Mouse (Mus musculus): Measurements from ENCODE around the gene Eno4. TPM values are rescaled to one million over a fixed set of nuclear protein-coding genes. Genes with fewer than 3 reads are reported as not detected.

Eno4 gene
- polyA plus RNA-seq (2012; rRNA removed), result 0.01 TPM in 2 replicates

DNA sequence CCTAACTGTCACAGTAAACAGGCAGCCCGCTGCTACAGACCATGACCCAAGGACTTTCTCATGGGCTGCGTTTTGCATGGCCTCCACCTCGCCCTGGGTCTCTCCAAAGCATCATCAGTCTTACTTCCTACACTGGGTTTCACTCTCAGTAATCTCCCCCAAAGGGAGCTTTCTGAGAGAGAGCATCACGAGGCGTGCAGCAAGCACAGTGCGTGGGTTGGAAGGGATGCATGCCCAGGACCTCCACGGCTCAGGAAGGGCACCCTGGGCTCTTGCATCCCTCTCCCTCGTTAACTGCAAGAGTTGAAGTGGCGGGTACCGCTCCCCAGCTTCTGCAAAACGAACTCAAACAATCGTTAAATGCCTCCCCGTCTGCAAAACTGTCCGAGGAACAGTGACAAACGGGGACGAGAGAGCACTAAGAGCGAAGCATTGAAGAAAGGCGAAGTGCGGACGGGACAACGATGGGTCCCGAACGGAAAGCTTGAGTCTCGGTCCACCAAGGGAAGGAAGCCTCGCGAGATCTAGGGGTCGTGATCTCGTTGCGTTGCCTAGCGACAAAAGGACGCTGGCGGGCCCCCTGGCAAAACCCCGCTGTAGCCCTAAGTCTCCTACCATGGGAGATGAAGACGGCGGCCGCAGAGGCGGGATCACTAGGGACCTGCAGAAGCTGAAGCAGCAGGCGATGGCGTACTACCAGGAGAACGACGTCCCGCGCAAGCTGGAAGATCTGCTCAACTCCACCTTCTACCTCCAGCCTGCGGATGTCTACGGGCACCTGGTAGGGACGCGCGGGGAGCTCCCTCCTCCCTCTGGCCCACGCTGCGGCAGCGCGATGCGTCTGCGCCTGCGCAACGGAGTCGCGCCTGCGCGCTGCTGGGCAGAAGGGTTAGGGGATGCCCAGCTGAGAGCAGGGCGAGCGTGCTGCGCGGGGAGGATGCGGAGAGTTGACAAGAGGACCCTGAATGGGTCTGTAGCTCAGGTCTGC lies at the start of gene Eno4, which contains the start of gene Hspa12a:
Gene Eno4, plus strand, starts transcription at position 585 of the 988 bp plus-strand sequence.
Gene Hspa12a, minus strand, starts transcription at position 814 of the 988 bp plus-strand sequence.

Other genes starting within 250 kb of the Eno4 start
- gene Pnliprp1, start 214.5 kb upstream of the Eno4 start, polyA plus RNA-seq (2012; rRNA removed), result 8.9 and 12.8 TPM in 2 replicates
- 0.19 and 0.22 TPM in 2 replicates for gene Pnliprp2, start 183.7 kb upstream of the Eno4 start, polyA plus RNA-seq (2012; rRNA removed)
- 0.02 TPM in 1 of 2 replicates, not detected in the other for gene 1700019N19Rik, start 149.0 kb upstream of the Eno4 start, polyA plus RNA-seq (2012; rRNA removed)
- gene Hspa12a, start 229 bp downstream of the Eno4 start, polyA plus RNA-seq (2012; rRNA removed), result 0.45 and 0.47 TPM in 2 replicates
- 2.5 and 2.6 TPM in 2 replicates for gene Shtn1, start 132.7 kb downstream of the Eno4 start, polyA plus RNA-seq (2012; rRNA removed)
- not detected in 2 replicates for gene Vax1, start 226.6 kb downstream of the Eno4 start, polyA plus RNA-seq (2012; rRNA removed)